Mouse (Mus musculus): ENCODE data around the gene Tirap.
"Not testable (repeated sequence)": the region's sequence is repeated elsewhere in the genome, so short reads cannot be mapped to it uniquely, and the experiment has no call there.

The Tirap gene

GRCm38 (mm10) chr9:35187351-35187903, 12.7 kb downstream of the Tirap start:
- no peak for DNase-seq

DNA sequence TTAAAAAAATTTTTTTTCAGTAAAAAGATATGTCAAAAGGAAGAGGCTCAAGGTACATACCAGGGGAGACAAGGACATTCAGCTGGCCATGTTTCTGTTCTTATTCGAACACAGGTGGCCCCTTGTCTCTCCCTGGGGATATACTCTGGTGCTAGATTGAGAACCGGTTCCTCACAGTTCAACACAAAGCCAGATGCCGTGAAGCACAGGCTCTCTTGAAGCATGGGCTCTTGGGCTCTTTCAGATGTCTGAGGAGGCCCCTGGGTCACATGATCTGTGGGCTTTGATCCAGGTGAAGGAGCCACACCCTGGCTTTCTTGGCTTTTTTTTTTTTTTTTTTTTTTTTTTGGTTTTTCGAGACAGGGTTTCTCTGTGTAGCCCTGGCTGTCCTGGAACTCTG, 13.7 kb downstream of the Tirap start:
- no peak for DNase-seq

GRCm38 (mm10) chr9:35183359-35183758, 16.7 kb downstream of the Tirap start:
- DNase-seq, result no peak

DNA sequence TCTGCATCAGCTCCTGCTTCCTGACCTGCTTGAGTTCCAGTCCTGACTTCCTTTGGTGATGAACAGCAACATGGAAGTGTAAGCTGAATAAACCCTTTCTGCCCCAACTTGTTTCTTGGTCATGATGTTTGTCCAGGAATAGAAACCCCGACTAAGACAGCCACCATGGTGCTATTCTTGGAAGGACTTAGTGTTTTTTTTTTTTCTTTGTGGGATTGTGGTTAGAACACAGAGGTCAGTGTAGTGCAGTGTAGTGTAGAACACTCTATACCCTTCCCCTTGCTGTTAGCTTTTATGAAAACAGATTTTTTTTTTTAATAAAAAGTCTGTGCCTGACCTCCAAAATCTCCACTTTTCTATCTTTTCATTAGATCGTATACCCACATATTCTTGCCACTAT, 17.3 kb downstream of the Tirap start:
- DNase-seq, result no peak

GRCm38 (mm10) chr9:35176124-35176659, 23.9 kb downstream of the Tirap start:
- DNase-seq, result no peak

DNA sequence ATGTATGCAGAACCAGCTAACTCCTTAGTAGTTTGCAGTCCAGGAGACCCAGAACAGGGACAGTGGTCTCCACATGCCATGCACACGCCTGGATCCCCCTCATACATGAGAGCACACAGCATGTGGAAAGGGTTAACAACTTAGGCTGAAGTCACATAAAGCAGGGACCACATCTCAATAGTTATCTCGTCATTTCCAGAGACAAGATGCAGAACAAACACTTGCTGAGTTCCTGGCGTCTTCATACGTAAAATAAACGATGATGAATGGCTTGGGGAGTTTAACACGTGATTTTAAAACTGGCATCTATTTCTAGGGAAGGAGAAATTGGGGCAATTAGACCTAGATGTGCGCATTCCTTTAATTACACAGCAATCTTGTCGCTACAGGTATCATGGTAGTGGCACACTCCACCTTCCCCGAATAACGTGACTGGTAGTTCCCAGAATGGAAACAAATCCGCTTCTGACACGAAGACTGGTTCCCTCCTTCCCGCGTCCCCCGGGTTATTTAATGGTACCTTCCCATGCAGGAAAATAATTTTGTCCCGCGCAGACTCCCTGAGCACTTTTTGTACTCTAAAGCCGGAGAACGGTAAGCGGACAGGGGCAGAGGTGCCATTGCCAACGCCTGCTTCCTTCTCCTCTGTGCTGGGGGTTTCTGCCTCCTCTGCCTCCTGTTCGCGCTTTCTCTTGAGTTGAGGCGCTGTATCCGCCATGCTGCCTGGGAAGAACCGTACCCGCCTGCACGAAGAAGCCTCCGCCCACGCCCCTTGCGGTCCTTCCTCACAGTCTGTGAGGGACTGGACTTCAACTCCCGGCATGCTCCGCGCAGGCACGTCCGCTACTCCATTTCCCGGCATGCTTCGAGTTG, 24.6 kb downstream of the Tirap start, which contains the start of gene Dcps:
TSS of gene Dcps (minus strand) at position 811 of the 873 bp plus-strand sequence.
- DNase-seq, result peak; percentile 95 to 98

DNA sequence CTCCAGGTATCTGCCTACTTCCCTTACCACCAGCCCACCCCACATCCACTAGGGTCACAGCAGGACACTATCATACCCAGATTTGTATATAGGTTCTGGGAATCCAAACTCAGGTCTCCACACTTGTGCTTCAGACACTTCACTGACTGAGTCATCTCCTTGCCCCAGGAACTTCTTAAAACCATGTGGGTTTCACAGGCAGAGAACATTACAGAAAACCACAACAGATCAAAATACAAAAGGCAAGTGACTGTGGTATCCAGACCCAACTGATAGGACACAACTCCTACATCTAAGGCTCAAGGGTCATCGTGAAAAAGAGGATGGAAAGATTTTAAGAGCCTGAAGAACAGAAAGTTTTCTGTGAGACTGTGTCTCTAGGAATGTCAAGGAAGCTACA, 26.8 kb downstream of the Tirap start:
- DNase-seq, result no peak

DNA sequence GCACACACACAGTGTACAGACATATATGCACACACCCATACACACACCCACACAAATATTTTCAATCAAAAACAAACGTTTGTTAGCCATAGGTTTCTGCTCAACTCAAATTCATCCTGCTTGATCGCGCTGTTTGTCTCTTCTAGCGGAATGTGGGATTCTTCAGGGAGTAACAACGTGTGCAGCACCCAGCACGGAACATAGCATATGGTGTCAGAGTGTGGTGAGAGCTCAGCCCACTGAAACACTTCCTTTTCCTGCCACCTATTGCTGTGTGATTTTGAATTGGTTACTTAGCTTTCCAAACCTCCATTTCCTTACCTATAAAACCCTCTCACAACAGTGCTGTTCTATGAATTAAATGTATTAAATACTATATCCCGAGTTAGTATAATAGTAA, 30.0 kb downstream of the Tirap start:
- DNase-seq, result no peak

- no peak for DNase-seq
Measured at GRCm38 (mm10) chr9:35166798-35167635, 33.1 kb downstream of the Tirap start.

DNA sequence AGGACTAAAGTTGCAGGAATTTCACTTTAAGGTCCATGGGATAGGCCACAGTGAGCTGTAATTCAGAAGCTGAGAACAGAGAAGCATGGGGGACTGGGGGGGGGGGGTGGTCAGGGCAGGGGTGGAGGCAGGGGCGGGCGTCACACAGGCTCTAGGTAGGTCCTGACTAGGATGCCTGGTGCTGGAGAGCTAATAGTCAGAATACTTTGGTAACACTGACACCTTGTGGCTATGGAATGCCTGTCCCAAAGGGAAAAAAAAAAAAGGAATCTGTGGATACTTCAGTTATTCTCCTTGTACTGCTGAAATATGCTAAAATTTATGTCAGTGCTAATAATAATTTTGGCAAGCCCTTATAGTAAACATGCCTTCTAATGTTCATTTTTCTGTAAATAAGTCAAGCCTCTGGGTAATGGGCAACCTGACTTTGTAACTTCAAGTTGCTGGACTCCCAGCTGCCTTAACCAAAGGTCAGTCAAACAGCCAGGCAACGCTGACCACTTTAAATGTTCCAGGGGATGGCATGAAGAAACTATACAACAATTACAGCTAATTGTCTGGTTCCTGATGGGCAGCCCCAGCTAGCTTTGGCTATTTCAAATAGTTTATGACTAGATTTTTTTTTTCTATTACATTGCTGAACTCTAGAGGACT, 33.8 kb downstream of the Tirap start:
- peak; percentile 51 to 73 for DNase-seq

DNA sequence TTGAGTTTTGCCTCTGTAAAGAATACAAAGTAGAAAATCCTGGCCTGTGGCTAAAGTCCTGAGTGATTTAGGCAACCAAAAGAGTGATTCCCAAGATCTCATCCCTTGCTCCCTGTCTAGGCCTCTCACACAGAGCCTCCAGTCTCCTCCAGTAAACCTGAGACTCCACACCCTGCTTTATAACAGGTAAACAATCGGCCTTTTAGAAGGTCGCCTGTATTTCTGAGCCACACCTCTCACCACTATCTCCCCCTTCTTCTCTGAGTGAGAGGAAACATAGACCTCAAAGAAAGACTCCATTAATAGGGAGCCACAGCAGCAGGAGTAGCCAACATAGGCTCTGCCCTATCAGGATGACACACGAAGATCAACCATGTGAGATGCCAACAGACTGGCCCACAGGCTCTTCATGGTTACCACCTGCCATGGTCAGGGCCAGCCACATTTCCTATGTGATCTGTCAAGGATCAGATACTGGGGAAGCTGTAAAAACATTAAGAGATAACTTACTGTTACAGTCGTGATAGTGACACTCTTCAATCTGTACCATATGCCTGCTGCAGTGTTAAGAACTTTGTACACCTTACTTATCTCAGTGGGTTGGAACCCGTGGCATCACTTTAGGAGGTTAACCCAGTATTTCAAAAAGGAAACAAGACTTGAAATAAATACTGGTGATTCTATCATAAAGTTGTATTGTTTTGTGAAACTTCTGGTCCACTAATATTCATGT, 35.8 kb downstream of the Tirap start:
- no peak for DNase-seq

GRCm38 (mm10) chr9:35163011-35163690, 36.9 kb downstream of the Tirap start:
- peak; percentile 95 to 98 for DNase-seq

DNA sequence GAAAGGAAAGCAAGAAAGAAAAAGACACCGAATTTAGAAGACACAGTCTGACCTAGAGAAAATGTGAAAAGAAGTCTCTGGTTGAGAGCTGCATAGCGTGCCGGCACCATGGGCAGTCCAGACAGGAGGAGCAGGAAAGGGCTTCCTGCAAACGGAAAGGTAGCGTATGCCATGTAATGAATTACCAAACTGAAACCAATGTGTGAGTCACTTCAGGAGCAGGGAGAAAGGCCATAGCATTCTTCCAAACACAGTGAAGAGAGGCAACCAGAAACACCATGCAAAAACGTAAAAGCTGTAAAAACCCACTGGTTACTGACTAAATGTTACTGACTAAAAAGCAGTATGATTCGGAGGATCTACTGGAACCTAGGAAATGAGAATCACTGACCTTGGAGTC, 38.4 kb downstream of the Tirap start:
- DNase-seq, result no peak

DNA sequence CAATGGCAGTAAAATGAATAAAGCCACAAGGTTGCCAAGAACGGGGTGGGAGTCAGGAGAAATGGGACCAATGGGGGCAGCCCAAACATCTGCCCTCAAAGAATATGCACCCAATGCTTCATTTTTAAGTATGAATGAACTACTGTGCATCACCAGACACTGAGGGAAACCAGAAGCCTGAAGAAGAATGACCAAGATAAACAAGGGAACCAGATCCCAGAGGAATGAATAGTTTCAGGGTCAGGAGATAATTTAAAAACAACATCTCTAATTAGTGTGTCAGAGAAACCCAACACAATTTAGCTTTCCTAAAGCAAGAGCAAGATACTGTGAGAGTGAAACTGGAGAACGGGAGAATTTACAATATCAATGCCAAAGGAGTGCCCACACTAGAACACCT, 39.4 kb downstream of the Tirap start:
- no peak for DNase-seq

- DNase-seq, result no peak
Measured at GRCm38 (mm10) chr9:35158477-35158876, 41.6 kb downstream of the Tirap start.

DNA sequence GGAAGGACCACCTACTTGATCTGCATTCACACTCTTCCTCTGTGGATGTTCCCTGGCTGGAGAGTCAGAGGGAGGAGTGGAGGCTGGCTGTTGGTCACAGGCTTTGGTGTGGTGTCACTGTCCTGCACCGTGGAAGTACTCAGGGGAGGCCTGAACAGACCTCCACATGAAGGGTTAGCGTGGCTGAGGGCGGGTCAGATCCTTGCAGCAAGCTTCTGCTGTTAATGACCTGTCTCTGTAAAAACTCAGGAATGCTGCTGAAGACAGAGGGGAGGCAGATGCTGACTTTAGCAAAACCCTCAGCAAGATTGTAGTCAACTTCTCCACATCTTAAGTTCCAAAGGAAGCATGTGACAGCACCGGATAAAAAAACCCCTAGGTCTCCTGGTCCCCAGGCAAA, 43.2 kb downstream of the Tirap start:
- no peak for DNase-seq

GRCm38 (mm10) chr9:35156002-35156710, 43.9 kb downstream of the Tirap start:
- peak in 1 of 2 experiments; percentile 31 for DNase-seq

- DNase-seq, result no peak
Measured at GRCm38 (mm10) chr9:35152923-35153322, 47.2 kb downstream of the Tirap start.

DNA sequence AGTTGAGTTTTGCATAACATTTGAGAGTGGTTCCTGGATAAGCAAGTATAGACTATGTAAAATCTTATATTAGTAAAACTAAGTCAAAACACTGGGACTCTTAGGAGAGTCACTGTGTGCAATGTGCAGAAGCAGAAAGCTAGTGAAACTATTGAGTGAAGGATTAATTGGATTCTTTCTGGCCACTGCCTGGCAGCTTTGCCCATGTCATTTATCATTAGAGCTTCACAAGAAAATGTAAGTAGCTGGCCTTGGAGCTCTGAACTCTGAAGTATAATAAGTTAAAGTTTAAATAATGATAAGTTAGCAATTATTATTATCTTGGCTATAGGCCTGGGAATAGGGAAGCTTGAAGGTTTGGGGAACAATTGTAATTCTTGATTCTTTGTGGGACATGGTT, 51.3 kb downstream of the Tirap start:
- not testable (repeated sequence) for DNase-seq

GRCm38 (mm10) chr9:35147261-35147660, 52.8 kb downstream of the Tirap start:
- DNase-seq, result not testable (repeated sequence)

DNA sequence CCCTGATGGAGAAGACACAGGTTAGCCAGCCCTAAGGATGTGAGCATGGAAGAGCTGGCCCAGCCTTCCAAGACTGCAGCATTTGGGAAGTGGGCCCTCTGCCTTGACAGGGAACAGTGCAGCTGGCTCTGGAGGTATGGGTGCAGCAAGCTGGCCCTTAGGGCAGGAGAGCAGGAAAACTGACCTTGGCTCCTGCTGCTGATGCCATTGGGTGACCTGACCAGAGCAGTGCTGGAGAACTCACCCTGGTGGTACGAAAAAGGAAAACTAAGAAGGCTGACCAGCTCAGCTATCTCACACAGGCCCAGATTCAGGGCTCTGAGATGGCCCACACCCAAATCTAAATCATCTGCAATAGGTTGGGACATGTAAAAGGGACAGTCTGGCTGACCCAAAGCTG, 54.3 kb downstream of the Tirap start:
- no peak for DNase-seq
